21 mouse cellular contexts compared by ENCODE assay signal in genomic region chr5:125313991-125314390, GRCm38 (mm10). TPM values are rescaled to one million over a fixed set of nuclear protein-coding genes. Genes with fewer than 3 reads are reported as not detected.
DNase-seq lines count a peak whose midpoint lies in the region; ATAC-seq lines count a peak whose summit lies in the region.
"Had no signal": no experiment of that assay in that cellular context is flagged by ENCODE, and none has a peak within 500 bp of the region (broad histone marks: within the 10 kb centered on the region; RNA-seq: fewer than 3 reads in every experiment).

No protein-coding gene starts in this region.

- peak overlapping the region; percentile 63 for H3K27ac ChIP-seq in liver, embryonic 15.5 days (replicated peaks)
- H3K27ac ChIP-seq in liver, embryonic 11.5 days (ENCODE audit: low read depth, low read length) = no peak overlapping the region
- H3K27ac ChIP-seq in macrophage = peak overlapping the region; percentile 13; the same call in 1 of the 2 replicates
- H3K27ac ChIP-seq: embryonic facial prominence, embryonic 10.5 days; embryonic facial prominence, embryonic 15.5 days; forebrain, embryonic 12.5 days; midbrain, embryonic 13.5 days; neural tube, embryonic 15.5 days had no signal

- no peak for ATAC-seq in liver, embryonic 15.5 days (ENCODE audit: insufficient read depth)
- ATAC-seq in liver, embryonic 11.5 days (replicated peaks; ENCODE audit: low FRiP score) = no peak
- ATAC-seq: lung, postnatal 0 days; midbrain, embryonic 13.5 days had no signal

- H3K4me1 ChIP-seq in liver, embryonic 15.5 days (replicated peaks) = peaks cover 74% of the 10 kb centered on the region
- peaks cover 21% of the 10 kb centered on the region for H3K4me1 ChIP-seq in liver, embryonic 11.5 days (replicated peaks; ENCODE audit: control insufficient read depth, insufficient read depth, low read length)
- H3K4me1 ChIP-seq: forebrain, embryonic 12.5 days; hindbrain, embryonic 13.5 days had no signal

- H3K36me3 ChIP-seq in liver, embryonic 15.5 days (replicated peaks) = peaks cover 5% of the 10 kb centered on the region; the same call in 1 of the 2 replicates
- no peaks in the 10 kb centered on the region; the same call in 1 of the 2 replicates for H3K36me3 ChIP-seq in liver, embryonic 11.5 days (ENCODE audit: control insufficient read depth, insufficient read depth, low read length)
- no peaks in the 10 kb centered on the region for H3K36me3 ChIP-seq in macrophage (ENCODE audit: inconsistent target)
- H3K36me3 ChIP-seq: embryonic facial prominence, embryonic 15.5 days; forebrain, embryonic 12.5 days; midbrain, embryonic 13.5 days; neural tube, embryonic 15.5 days had no signal

- H3K4me3 ChIP-seq in liver, embryonic 15.5 days (replicated peaks) = no peak overlapping the region
- H3K4me3 ChIP-seq in liver, embryonic 11.5 days (ENCODE audit: low read depth, low read length) = no peak overlapping the region
- H3K4me3 ChIP-seq in macrophage (ENCODE audit: inconsistent target) = no peak overlapping the region
- H3K4me3 ChIP-seq: embryonic facial prominence, embryonic 10.5 days; embryonic facial prominence, embryonic 15.5 days; forebrain, embryonic 12.5 days; hindbrain, embryonic 13.5 days; midbrain, embryonic 13.5 days; neural tube, embryonic 15.5 days had no signal

- no peaks in the 10 kb centered on the region for H3K9me3 ChIP-seq in liver, embryonic 15.5 days (replicated peaks)
- no peaks in the 10 kb centered on the region for H3K9me3 ChIP-seq in liver, embryonic 11.5 days (ENCODE audit: control insufficient read depth, low read length)
- H3K9me3 ChIP-seq: embryonic facial prominence, embryonic 10.5 days; embryonic facial prominence, embryonic 15.5 days; forebrain, embryonic 12.5 days; hindbrain, embryonic 13.5 days; midbrain, embryonic 13.5 days; neural tube, embryonic 15.5 days had no signal

- DNase-seq in layer of hippocampus, adult 18-20 months (ENCODE audit: low spot score in 2 of 2) = peak; percentile 36 to 75
- no peak for DNase-seq in layer of hippocampus, adult 9-10 months (ENCODE audit: low spot score)
- no peak for DNase-seq in liver, embryonic 11.5 days (ENCODE audit: low spot score)
- peak; percentile 44 for DNase-seq in brain, adult 2 months (ENCODE audit: low read depth, low spot score)
- no peak for DNase-seq in urinary bladder, postnatal 14 days (ENCODE audit: low spot score)
- DNase-seq: cerebellum, adult 8-10 months; heart, adult 11 months; retina, postnatal 1 day; right cerebral cortex, postnatal 14 days; thymus, postnatal 14 days had no signal

- no peak overlapping the region for H3K9ac ChIP-seq in liver, embryonic 15.5 days
- no peak overlapping the region for H3K9ac ChIP-seq in liver, embryonic 11.5 days (ENCODE audit: low read depth, low read length)
- H3K9ac ChIP-seq: embryonic facial prominence, embryonic 15.5 days; forebrain, embryonic 12.5 days; hindbrain, embryonic 13.5 days; midbrain, embryonic 13.5 days; neural tube, embryonic 15.5 days had no signal

- 65% methylated on average over 11 of the region's 11 CpGs for WGBS in liver, embryonic 15.5 days (ENCODE audit: insufficient replicate concordance)
- WGBS in liver, embryonic 11.5 days = 75% methylated on average over 11 of the region's 11 CpGs
- 52% methylated on average over 11 of the region's 11 CpGs for WGBS in macrophage (ENCODE audit: missing documents)

- H3K4me2 ChIP-seq in liver, embryonic 15.5 days = no peak overlapping the region
- no peak overlapping the region for H3K4me2 ChIP-seq in liver, embryonic 11.5 days
- H3K4me2 ChIP-seq: embryonic facial prominence, embryonic 15.5 days; forebrain, embryonic 12.5 days; heart, embryonic 11.5 days; hindbrain, embryonic 13.5 days; midbrain, embryonic 13.5 days; neural tube, embryonic 15.5 days had no signal

- H3K27me3 ChIP-seq in liver, embryonic 15.5 days = no peaks in the 10 kb centered on the region
- H3K27me3 ChIP-seq in liver, embryonic 11.5 days (replicated peaks; ENCODE audit: control insufficient read depth, insufficient read depth, low read length) = no peaks in the 10 kb centered on the region
- H3K27me3 ChIP-seq: embryonic facial prominence, embryonic 15.5 days; forebrain, embryonic 12.5 days; hindbrain, embryonic 13.5 days; midbrain, embryonic 13.5 days; neural tube, embryonic 15.5 days; Patski had no signal

- H3K79me2 ChIP-seq in macrophage (ENCODE audit: inconsistent target) = peaks cover 96% of the 10 kb centered on the region

RNA-seq across cellular contexts. Expression of gene Scarb1, which starts 26.9 kb away (rescaled TPM):
- total RNA-seq in layer of hippocampus, adult 18-20 months (2021) = 10 to 100 TPM; 29.4 to 32.7 TPM
- polyA plus RNA-seq in liver, embryonic 15.5 days (2015; fragmentation: Nextera tagmentation; extraction: Ambion mirVana) = 76.6 and 87.3 TPM in 2 replicates
- 104 and 108 TPM in 2 replicates for polyA plus RNA-seq in liver, embryonic 11.5 days (2014; fragmentation: Nextera tagmentation; extraction: Ambion mirVana)
- total RNA-seq in macrophage (2018; cell fraction: chromatin; rRNA removed) = 100 to 1,000 TPM in 4 of 26 experiments, 10 to 100 TPM in 21, 1 to 10 TPM in 1; 8.4 to 109 (median 52.5) TPM
- 10 to 100 TPM; 43.9 to 88.4 (median 58.6) TPM for total RNA-seq in macrophage (2018; cell fraction: cytosol; rRNA removed)
- 100 to 1,000 TPM in 2 of 26 experiments, 10 to 100 TPM in 24; 21.7 to 129 (median 52.7) TPM for total RNA-seq in macrophage (2018; cell fraction: nucleus; rRNA removed)
- 80.8 to 94.6 TPM (median 83.7 TPM) in 3 replicates for polyA plus RNA-seq in macrophage (2018)

Comparison
In these comparisons a context has a peak if more than half of its experiments do, and no peak if none do; other contexts are left out.
1. DNase-seq: peak in layer of hippocampus, adult 18-20 months (2 of 2) and brain, adult 2 months (single experiment); none in layer of hippocampus, adult 9-10 months (single experiment), liver, embryonic 11.5 days (single experiment) and urinary bladder, postnatal 14 days (single experiment).